Mouse (Mus musculus): ENCODE data around the gene Fgf3. TPM values are rescaled to one million over a fixed set of nuclear protein-coding genes. Genes with fewer than 3 reads are reported as not detected.
A peak's percentile ranks its signal among the peaks of the same experiment; 100 is the strongest.

Gene Fgf3
- polyA plus RNA-seq, 1 experiment from 2014 or later, result 0.59 TPM

DNA sequence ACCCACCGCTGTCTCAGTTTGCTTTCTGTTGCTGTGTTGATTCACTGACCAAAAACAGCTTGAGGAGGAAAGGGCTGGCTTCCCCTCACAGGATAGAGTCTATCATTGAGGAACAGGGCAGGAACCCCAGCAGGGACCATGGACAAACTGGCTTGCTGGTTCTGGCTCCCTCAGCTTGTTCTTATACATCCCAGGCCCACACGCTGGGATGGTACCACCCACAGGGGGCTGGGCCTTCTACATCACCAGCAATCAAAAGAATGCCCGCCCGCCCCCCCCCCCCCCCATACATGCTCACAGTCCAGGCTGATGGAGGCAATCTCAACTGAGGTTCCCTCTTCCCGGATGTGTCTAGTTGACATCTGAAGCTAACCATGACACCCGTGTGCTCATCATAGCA, 30.8 kb upstream of the Fgf3 start:
- 74% methylated on average over 6 of the region's 6 CpGs for WGBS
- no peak overlapping the region for H3K27ac ChIP-seq (ENCODE audit: low read depth, low read length)
- no peak for ATAC-seq (ENCODE audit: low FRiP score)

DNA sequence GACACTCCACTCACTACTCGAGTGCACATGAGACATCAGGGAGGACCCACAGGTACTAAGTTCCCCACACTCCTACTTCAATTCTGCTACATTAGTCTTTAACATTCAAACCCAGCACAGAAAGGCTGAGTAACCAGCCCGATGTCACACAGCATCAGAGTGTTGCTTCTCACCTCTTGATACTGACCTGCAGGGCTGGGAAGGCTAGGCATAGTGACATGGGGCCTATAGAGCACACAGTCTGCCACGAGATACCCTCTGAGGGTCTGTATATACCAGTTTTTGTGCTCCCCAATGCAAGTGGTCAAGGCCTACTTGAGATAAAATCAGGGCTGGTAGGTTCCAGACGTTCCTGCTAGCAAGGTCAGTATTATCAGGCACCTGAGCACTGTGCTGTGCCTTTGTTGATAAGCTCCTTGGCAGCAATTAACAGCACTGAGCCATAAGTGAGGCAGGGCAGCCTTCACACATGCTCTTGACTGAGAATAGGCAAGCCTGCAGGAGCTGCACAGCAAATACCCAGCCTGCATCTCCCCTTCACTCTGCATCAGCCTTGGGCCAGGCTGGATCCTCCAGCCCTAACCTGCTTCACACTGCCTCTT, 29.8 kb upstream of the Fgf3 start:
- no peaks in the 10 kb centered on the region for H3K36me3 ChIP-seq (ENCODE audit: control insufficient read depth, insufficient read depth, low read length)
- no peak for DNase-seq (ENCODE audit: low spot score)
- H3K4me3 ChIP-seq (ENCODE audit: low read depth, low read length), result no peak overlapping the region
- H3K4me1 ChIP-seq (replicated peaks; ENCODE audit: control insufficient read depth, insufficient read depth, low read length), result no peaks in the 10 kb centered on the region
- WGBS, result 79% methylated on average over 4 of the region's 4 CpGs
- ATAC-seq (ENCODE audit: low FRiP score), result no peak
- no peak overlapping the region for H3K4me2 ChIP-seq (replicated peaks; ENCODE audit: low read depth, low read length)
- 0 out of 2 replicates have a peak, but pooled peaks cover 3% of the 10 kb centered on the region for H3K27me3 ChIP-seq (ENCODE audit: control insufficient read depth, insufficient read depth, low read length)
- H3K27ac ChIP-seq (ENCODE audit: low read depth, low read length), result no peak overlapping the region
- H3K9me3 ChIP-seq (ENCODE audit: control insufficient read depth, low read length), result no peaks in the 10 kb centered on the region
- H3K9ac ChIP-seq (ENCODE audit: low read depth, low read length), result no peak overlapping the region

More for the DNA sequence above, 30.8 kb upstream of the Fgf3 start:
- Histone ChIP-seq H3K4me3 (ENCODE audit: low read depth, low read length) (no peak overlapping the region), H3K9ac (ENCODE audit: low read depth, low read length) (no peak overlapping the region), H3K36me3 (ENCODE audit: control insufficient read depth, insufficient read depth, low read length) (no peaks in the 10 kb centered on the region), H3K4me2 (replicated peaks; ENCODE audit: low read depth, low read length) (no peak overlapping the region), H3K27me3 (ENCODE audit: control insufficient read depth, insufficient read depth, low read length) (0 out of 2 replicates have a peak, but pooled peaks cover 3% of the 10 kb centered on the region), H3K4me1 (replicated peaks; ENCODE audit: control insufficient read depth, insufficient read depth, low read length) (no peaks in the 10 kb centered on the region), H3K9me3 (ENCODE audit: control insufficient read depth, low read length) (no peaks in the 10 kb centered on the region)
- no peak for DNase-seq (ENCODE audit: low spot score)

GRCm38 (mm10) chr7:144811521-144811920, 26.4 kb upstream of the Fgf3 start:
- Histone ChIP-seq H3K4me2 (replicated peaks; ENCODE audit: low read depth, low read length) (no peak overlapping the region), H3K27ac (ENCODE audit: low read depth, low read length) (no peak overlapping the region), H3K9ac (ENCODE audit: low read depth, low read length) (no peak overlapping the region), H3K36me3 (ENCODE audit: control insufficient read depth, insufficient read depth, low read length) (no peaks in the 10 kb centered on the region), H3K4me1 (replicated peaks; ENCODE audit: control insufficient read depth, insufficient read depth, low read length) (no peaks in the 10 kb centered on the region), H3K9me3 (ENCODE audit: control insufficient read depth, low read length) (no peaks in the 10 kb centered on the region), H3K4me3 (ENCODE audit: low read depth, low read length) (no peak overlapping the region), H3K27me3 (ENCODE audit: control insufficient read depth, insufficient read depth, low read length) (0 out of 2 replicates have a peak, but pooled peaks cover 3% of the 10 kb centered on the region)
- ATAC-seq (ENCODE audit: low FRiP score) (no peak), DNase-seq (ENCODE audit: low spot score) (peak; percentile 23)
- 39% methylated on average over 4 of the region's 4 CpGs for WGBS

DNA sequence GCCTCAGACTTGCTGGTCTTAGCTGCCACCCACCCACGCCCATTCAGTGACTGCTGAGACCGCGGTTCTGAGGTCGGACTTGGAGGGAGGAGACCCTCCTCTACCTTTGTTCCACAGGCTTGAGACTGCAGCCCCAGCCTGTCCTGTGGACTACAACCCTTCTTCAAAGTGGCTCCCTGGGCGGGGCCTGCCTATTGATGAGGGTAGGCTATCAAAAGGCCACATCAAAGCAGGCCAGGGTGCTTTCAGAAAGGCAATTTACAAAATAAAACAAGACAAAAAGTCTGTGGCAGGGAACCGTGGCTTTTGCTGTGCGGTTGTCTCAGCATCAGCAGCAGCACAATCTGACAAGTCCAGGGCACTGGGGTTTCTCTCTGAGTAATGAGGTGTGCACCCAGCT, 16.0 kb upstream of the Fgf3 start:
- Histone ChIP-seq H3K4me1 (replicated peaks; ENCODE audit: control insufficient read depth, insufficient read depth, low read length) (0 out of 2 replicates have a peak, but pooled peaks cover 2% of the 10 kb centered on the region), H3K9me3 (ENCODE audit: control insufficient read depth, low read length) (no peaks in the 10 kb centered on the region), H3K9ac (ENCODE audit: low read depth, low read length) (no peak overlapping the region), H3K4me2 (replicated peaks; ENCODE audit: low read depth, low read length) (no peak overlapping the region), H3K36me3 (ENCODE audit: control insufficient read depth, insufficient read depth, low read length) (no peaks in the 10 kb centered on the region), H3K27me3 (ENCODE audit: control insufficient read depth, insufficient read depth, low read length) (0 out of 2 replicates have a peak, but pooled peaks cover 4% of the 10 kb centered on the region), H3K4me3 (ENCODE audit: low read depth, low read length) (no peak overlapping the region), H3K27ac (ENCODE audit: low read depth, low read length) (no peak overlapping the region)
- no peak for ATAC-seq (ENCODE audit: low FRiP score)
- no peak for DNase-seq (ENCODE audit: low spot score)
- WGBS, result 24% methylated on average over 7 of the region's 7 CpGs

DNA sequence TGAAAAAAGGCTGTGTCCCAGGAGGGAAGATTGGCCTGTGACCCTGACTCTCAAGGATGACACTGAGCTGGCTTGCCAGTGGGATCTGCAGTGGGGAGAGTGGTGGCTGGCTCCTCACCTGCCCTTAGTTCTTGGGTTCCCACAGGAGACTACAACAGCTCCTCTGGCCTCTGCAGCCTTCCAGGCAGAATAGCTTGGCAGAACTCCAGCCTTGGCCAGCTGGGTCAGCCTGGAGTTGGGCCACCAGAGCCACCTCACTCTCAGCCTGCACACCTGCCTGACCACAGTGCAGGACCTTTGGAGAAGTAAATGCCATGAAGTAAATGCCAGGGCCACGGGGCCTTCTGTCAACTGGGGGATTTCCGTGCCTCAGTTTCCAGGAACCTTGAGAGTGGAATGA, 13.9 kb upstream of the Fgf3 start:
- Histone ChIP-seq H3K36me3 (ENCODE audit: control insufficient read depth, insufficient read depth, low read length) (no peaks in the 10 kb centered on the region), H3K9ac (ENCODE audit: low read depth, low read length) (no peak overlapping the region), H3K4me3 (ENCODE audit: low read depth, low read length) (no peak overlapping the region), H3K4me2 (replicated peaks; ENCODE audit: low read depth, low read length) (no peak overlapping the region), H3K27me3 (ENCODE audit: control insufficient read depth, insufficient read depth, low read length) (peaks cover 4% of the 10 kb centered on the region; the same call in 1 of the 2 replicates), H3K9me3 (ENCODE audit: control insufficient read depth, low read length) (no peaks in the 10 kb centered on the region), H3K27ac (ENCODE audit: low read depth, low read length) (no peak overlapping the region), H3K4me1 (replicated peaks; ENCODE audit: control insufficient read depth, insufficient read depth, low read length) (0 out of 2 replicates have a peak, but pooled peaks cover 2% of the 10 kb centered on the region)
- WGBS, result 81% methylated on average over 2 of the region's 2 CpGs
- DNase-seq (ENCODE audit: low spot score), result no peak
- no peak for ATAC-seq (ENCODE audit: low FRiP score)

DNA sequence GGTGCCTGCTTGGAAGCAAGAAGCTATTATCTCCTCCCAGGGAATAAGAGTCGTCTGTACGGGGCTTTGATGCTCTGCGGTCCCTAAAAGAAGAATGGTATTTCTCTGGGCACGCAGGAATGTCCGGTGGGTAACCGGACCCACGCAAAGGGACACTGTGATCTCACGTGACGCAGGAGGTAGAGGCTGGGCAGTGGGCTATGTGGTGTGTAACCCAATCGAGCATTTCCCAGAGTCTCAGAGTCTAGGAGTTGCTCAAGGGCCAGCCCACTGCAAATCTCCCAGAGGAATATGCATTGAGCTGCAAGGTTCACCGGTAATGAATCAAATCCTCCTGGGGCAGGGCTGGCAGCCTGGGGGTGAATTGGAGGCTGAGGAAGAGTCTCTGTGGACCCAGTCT, 9.5 kb upstream of the Fgf3 start:
- H3K27me3 ChIP-seq (ENCODE audit: control insufficient read depth, insufficient read depth, low read length), result peaks cover 4% of the 10 kb centered on the region; the same call in 1 of the 2 replicates

GRCm38 (mm10) chr7:144838522-144839503, 930 bp downstream of the Fgf3 start:
- Histone ChIP-seq H3K9ac (ENCODE audit: low read depth, low read length) (0 out of 2 replicates have a peak overlapping the region, but pooled peaks have one; percentile 3), H3K4me3 (ENCODE audit: low read depth, low read length) (peak overlapping the region; percentile 40), H3K36me3 (ENCODE audit: control insufficient read depth, insufficient read depth, low read length) (no peaks in the 10 kb centered on the region), H3K27ac (ENCODE audit: low read depth, low read length) (no peak overlapping the region), H3K4me2 (replicated peaks; ENCODE audit: low read depth, low read length) (peak overlapping the region; percentile 72), H3K9me3 (ENCODE audit: control insufficient read depth, low read length) (no peaks in the 10 kb centered on the region), H3K27me3 (ENCODE audit: control insufficient read depth, insufficient read depth, low read length) (peaks cover 53% of the 10 kb centered on the region), H3K4me1 (replicated peaks; ENCODE audit: control insufficient read depth, insufficient read depth, low read length) (peaks cover 7% of the 10 kb centered on the region)
- peak; percentile 57 for ATAC-seq (ENCODE audit: low FRiP score)
- WGBS, result under 1% methylated on average over 92 of the region's 94 CpGs
- DNase-seq (ENCODE audit: low spot score), result peak; percentile 73

More for the DNA sequence above, 9.5 kb upstream of the Fgf3 start:
- ATAC-seq (ENCODE audit: low FRiP score), result no peak
- H3K9me3 ChIP-seq (ENCODE audit: control insufficient read depth, low read length), result no peaks in the 10 kb centered on the region
- no peak for DNase-seq (ENCODE audit: low spot score)
- H3K9ac ChIP-seq (ENCODE audit: low read depth, low read length), result no peak overlapping the region
- H3K4me3 ChIP-seq (ENCODE audit: low read depth, low read length), result no peak overlapping the region
- H3K27ac ChIP-seq (ENCODE audit: low read depth, low read length), result no peak overlapping the region
- no peak overlapping the region for H3K4me2 ChIP-seq (replicated peaks; ENCODE audit: low read depth, low read length)
- 0 out of 2 replicates have a peak, but pooled peaks cover 2% of the 10 kb centered on the region for H3K4me1 ChIP-seq (replicated peaks; ENCODE audit: control insufficient read depth, insufficient read depth, low read length)
- H3K36me3 ChIP-seq (ENCODE audit: control insufficient read depth, insufficient read depth, low read length), result no peaks in the 10 kb centered on the region
- WGBS, result 36% methylated on average over 11 of the region's 11 CpGs

- peak; percentile 54 for DNase-seq (ENCODE audit: low spot score)
- no peak for ATAC-seq (ENCODE audit: low FRiP score)
- 28% methylated on average over 4 of the region's 4 CpGs for WGBS
Measured at GRCm38 (mm10) chr7:144846158-144846557, 8.3 kb downstream of the Fgf3 start.

More at GRCm38 (mm10) chr7:144846158-144846557, 8.3 kb downstream of the Fgf3 start:
- Histone ChIP-seq H3K9me3 (ENCODE audit: control insufficient read depth, low read length) (no peaks in the 10 kb centered on the region), H3K27ac (ENCODE audit: low read depth, low read length) (no peak overlapping the region), H3K36me3 (ENCODE audit: control insufficient read depth, insufficient read depth, low read length) (no peaks in the 10 kb centered on the region), H3K4me3 (ENCODE audit: low read depth, low read length) (no peak overlapping the region), H3K4me2 (replicated peaks; ENCODE audit: low read depth, low read length) (no peak overlapping the region), H3K27me3 (ENCODE audit: control insufficient read depth, insufficient read depth, low read length) (peaks cover 3% of the 10 kb centered on the region), H3K4me1 (replicated peaks; ENCODE audit: control insufficient read depth, insufficient read depth, low read length) (no peaks in the 10 kb centered on the region), H3K9ac (ENCODE audit: low read depth, low read length) (no peak overlapping the region)
